Mouse (Mus musculus): Measurements from ENCODE around the gene Aqp6. TPM values are rescaled to one million over a fixed set of nuclear protein-coding genes. Genes with fewer than 3 reads are reported as not detected.

Aqp6 gene
- total RNA-seq, 2 experiments from 2014 or later: 0.15 TPM; not detected in 1

- intact Hi-C loops (cut with DNase I): loop anchor here (5.0 kb wide), 3 partner anchors 92 to 312 kb away; no protein-coding TSS in a partner anchor
- no peak for DNase-seq (ENCODE audit: extremely low spot score in 1 of 2, low spot score in 2 of 2)
These were observed 6.2 kb upstream of the Aqp6 start for GRCm38 (mm10) chr15:99594951-99595350.

GRCm38 (mm10) chr15:99596056-99596687, 5.0 kb upstream of the Aqp6 start:
- peak; percentile 81 to 87 for DNase-seq (ENCODE audit: extremely low spot score in 1 of 2, low spot score in 2 of 2)
- intact Hi-C loops (cut with DNase I): loop anchor here (1.0 to 5.0 kb wide), 5 partner anchors 73 to 311 kb away; no protein-coding TSS in a partner anchor

- DNase-seq (ENCODE audit: extremely low spot score in 1 of 2, low spot score in 2 of 2): no peak
- intact Hi-C loops (cut with DNase I): loop anchor here (1.0 to 5.0 kb wide), 5 partner anchors 72 to 310 kb away; no protein-coding TSS in a partner anchor
These were observed 4.4 kb upstream of the Aqp6 start for GRCm38 (mm10) chr15:99596841-99597240.

GRCm38 (mm10) chr15:99597596-99597995, 3.6 kb upstream of the Aqp6 start:
- no peak for DNase-seq (ENCODE audit: extremely low spot score in 1 of 2, low spot score in 2 of 2)
- intact Hi-C loops (cut with DNase I): loop anchor here (2.0 to 5.0 kb wide), 4 partner anchors 90 to 310 kb away; no protein-coding TSS in a partner anchor

- intact Hi-C loops (cut with DNase I): loop anchor here (5.0 kb wide), 3 partner anchors 88 to 308 kb away; no protein-coding TSS in a partner anchor
- no peak for DNase-seq (ENCODE audit: extremely low spot score in 1 of 2, low spot score in 2 of 2)
These were observed 1.7 kb upstream of the Aqp6 start for GRCm38 (mm10) chr15:99599245-99600070.

GRCm38 (mm10) chr15:99601823-99602120, 572 bp downstream of the Aqp6 start:
- DNase-seq (ENCODE audit: extremely low spot score in 1 of 2, low spot score in 2 of 2): no peak

GRCm38 (mm10) chr15:99602206-99602820, 1.1 kb downstream of the Aqp6 start:
- intact Hi-C loops (cut with DNase I): no loop called here
- no peak for DNase-seq (ENCODE audit: extremely low spot score in 1 of 2, low spot score in 2 of 2)

More at GRCm38 (mm10) chr15:99601823-99602120, 572 bp downstream of the Aqp6 start:
- intact Hi-C loops (cut with DNase I): no loop called here

GRCm38 (mm10) chr15:99603216-99603615, 2.0 kb downstream of the Aqp6 start:
- intact Hi-C loops (cut with DNase I): no loop called here
- DNase-seq (ENCODE audit: extremely low spot score in 1 of 2, low spot score in 2 of 2): no peak

- intact Hi-C loops (cut with DNase I): no loop called here
- DNase-seq (ENCODE audit: extremely low spot score in 1 of 2, low spot score in 2 of 2): no peak
These were observed 4.4 kb downstream of the Aqp6 start for GRCm38 (mm10) chr15:99605595-99605994.

- no peak for DNase-seq (ENCODE audit: extremely low spot score in 1 of 2, low spot score in 2 of 2)
- intact Hi-C loops (cut with DNase I): no loop called here
These were observed 5.3 kb downstream of the Aqp6 start for GRCm38 (mm10) chr15:99606515-99606914.

GRCm38 (mm10) chr15:99607388-99608113, 6.4 kb downstream of the Aqp6 start:
- intact Hi-C loops (cut with DNase I): no loop called here

GRCm38 (mm10) chr15:99608382-99609125, 7.4 kb downstream of the Aqp6 start:
- DNase-seq (ENCODE audit: extremely low spot score in 1 of 2, low spot score in 2 of 2): no peak
- intact Hi-C loops (cut with DNase I): no loop called here

More at GRCm38 (mm10) chr15:99607388-99608113, 6.4 kb downstream of the Aqp6 start:
- DNase-seq (ENCODE audit: extremely low spot score in 1 of 2, low spot score in 2 of 2): no peak

GRCm38 (mm10) chr15:99611563-99611962, 10.4 kb downstream of the Aqp6 start:
- intact Hi-C loops (cut with DNase I): no loop called here
- DNase-seq (ENCODE audit: extremely low spot score in 1 of 2, low spot score in 2 of 2): no peak

GRCm38 (mm10) chr15:99614273-99614672, 13.1 kb downstream of the Aqp6 start:
- intact Hi-C loops (cut with DNase I): no loop called here

GRCm38 (mm10) chr15:99614753-99615152, 13.6 kb downstream of the Aqp6 start:
- no peak for DNase-seq (ENCODE audit: extremely low spot score in 1 of 2, low spot score in 2 of 2)
- intact Hi-C loops (cut with DNase I): no loop called here

More at GRCm38 (mm10) chr15:99614273-99614672, 13.1 kb downstream of the Aqp6 start:
- no peak for DNase-seq (ENCODE audit: extremely low spot score in 1 of 2, low spot score in 2 of 2)

- intact Hi-C loops (cut with DNase I): no loop called here
- DNase-seq (ENCODE audit: extremely low spot score in 1 of 2, low spot score in 2 of 2): no peak
These were observed 14.0 kb downstream of the Aqp6 start for GRCm38 (mm10) chr15:99615246-99615645.

GRCm38 (mm10) chr15:99618595-99618994, 17.4 kb downstream of the Aqp6 start:
- intact Hi-C loops (cut with DNase I): no loop called here
- DNase-seq (ENCODE audit: extremely low spot score in 1 of 2, low spot score in 2 of 2): no peak

GRCm38 (mm10) chr15:99619821-99620220, 18.6 kb downstream of the Aqp6 start:
- no peak for DNase-seq (ENCODE audit: extremely low spot score in 1 of 2, low spot score in 2 of 2)
- intact Hi-C loops (cut with DNase I): no loop called here

Data from left cerebral cortex, postnatal 10 days (tissue).